Mouse (Mus musculus) kidney, embryonic 14.5 days (tissue): ENCODE results near the gene Coq8b. TPM values are rescaled to one million over a fixed set of nuclear protein-coding genes. Genes with fewer than 3 reads are reported as not detected.

Experiments used
- ATAC-seq: fragments of 200-750 bp; cut with Nextera tagmentation; 2 replicates; pipeline ENCODE4 v1.8.0; 2017; ENCODE audit warnings: moderate number of reproducible peaks, mild to moderate bottlenecking, moderate TSS enrichment, moderate library complexity; ENCODE audit not compliant: low FRiP score, low TSS enrichment
- H3K27ac ChIP-seq: fragments of 300-500 bp; sonication (generic); 2 replicates; pipeline ENCODE4 v1.5.1; 2014; ENCODE audit warnings: low read depth, mild to moderate bottlenecking, low read length, moderate library complexity, mixed read lengths
- H3K27me3 ChIP-seq: fragments of 300-500 bp; sonication (generic); 2 replicates; pipeline ENCODE4 v1.6.1; 2014; ENCODE audit warnings: mild to moderate bottlenecking, low read length; ENCODE audit not compliant: control insufficient read depth, insufficient read depth
- H3K36me3 ChIP-seq: fragments of 300-500 bp; sonication (generic); 2 replicates; pipeline ENCODE4 v1.6.1; 2014; ENCODE audit warnings: low read length, mixed read lengths; ENCODE audit not compliant: control insufficient read depth, insufficient read depth
- H3K4me1 ChIP-seq: fragments of 300-500 bp; sonication (generic); 2 replicates; pipeline ENCODE4 v1.6.1; 2014; ENCODE audit warnings: low read length, mixed read lengths; ENCODE audit not compliant: control insufficient read depth, insufficient read depth
- H3K4me2 ChIP-seq: fragments of 300-500 bp; sonication (generic); replicated peaks from 2 replicates; pipeline ENCODE4 v1.6.1; 2014; ENCODE audit warnings: low read depth, mild to moderate bottlenecking, low read length
- H3K4me3 ChIP-seq: fragments of 300-500 bp; sonication (generic); 2 replicates; pipeline ENCODE4 v1.5.1; 2014; ENCODE audit warnings: mild to moderate bottlenecking, low read length
- H3K9ac ChIP-seq: fragments of 300-500 bp; sonication (generic); 2 replicates; pipeline ENCODE4 v1.6.1; 2014; ENCODE audit warnings: low read depth, mild to moderate bottlenecking, low read length, moderate library complexity
- H3K9me3 ChIP-seq: fragments of 300-500 bp; sonication (generic); 2 replicates; pipeline ENCODE4 v1.6.1; 2016; ENCODE audit warnings: low read length; ENCODE audit not compliant: control insufficient read depth
- WGBS: fragments of 180-500 bp; shearing (Covaris S2); extraction: QIAGEN DNeasy Blood & Tissue Kit; methylation state at CpG from one replicate; pipeline ENCODE4 v1.1.7; 2014; 5-methylcytosine and 5-hydroxymethylcytosine counted together
- polyA plus RNA-seq: library from polyadenylated mRNA; unstranded; fragments of >200 nt; fragmentation: Nextera tagmentation; extraction: Ambion mirVana; gene quantifications from 2 replicates; pipeline ENCODE4 v1.2.1, GENCODE M21; 2014

Coq8b gene
- polyA plus RNA-seq, 1 experiment from 2014 or later = 17.1 TPM

GRCm38 (mm10) chr7:27224877-27225575 is 7.8 kb upstream of the Coq8b start:
- H3K4me2 ChIP-seq = peak overlapping the region; percentile 89; the same call in 1 of the 2 replicates
- H3K4me1 ChIP-seq = peaks cover 36% of the 10 kb centered on the region
- ATAC-seq = no peak
- no peaks in the 10 kb centered on the region; the same call in 1 of the 2 replicates for H3K36me3 ChIP-seq
- no peak overlapping the region for H3K4me3 ChIP-seq
- WGBS = 75% methylated on average over 11 of the region's 11 CpGs
- H3K27ac ChIP-seq = no peak overlapping the region
- peak overlapping the region; percentile 13; the same call in 1 of the 2 replicates for H3K9ac ChIP-seq
- H3K27me3 ChIP-seq = no peaks in the 10 kb centered on the region
- H3K9me3 ChIP-seq = no peaks in the 10 kb centered on the region

GRCm38 (mm10) chr7:27227276-27227675 is 5.5 kb upstream of the Coq8b start:
- H3K4me2 ChIP-seq = peak overlapping the region; percentile 89
- no peaks in the 10 kb centered on the region; the same call in 1 of the 2 replicates for H3K36me3 ChIP-seq
- no peaks in the 10 kb centered on the region for H3K9me3 ChIP-seq
- H3K9ac ChIP-seq = peak overlapping the region; percentile 81; the same call in 1 of the 2 replicates
- 31% methylated on average over 9 of the region's 9 CpGs for WGBS
- no peak overlapping the region for H3K27ac ChIP-seq
- H3K27me3 ChIP-seq = no peaks in the 10 kb centered on the region
- no peak for ATAC-seq
- H3K4me1 ChIP-seq = peaks cover 36% of the 10 kb centered on the region
- H3K4me3 ChIP-seq = peak overlapping the region; percentile 91

GRCm38 (mm10) chr7:27227676-27228075 is 5.1 kb upstream of the Coq8b start:
- ATAC-seq = 0 out of 2 replicates have a peak, but pooled peaks have one; percentile 0
- Histone ChIP-seq H3K9me3 (no peaks in the 10 kb centered on the region), H3K4me1 (peaks cover 36% of the 10 kb centered on the region)

GRCm38 (mm10) chr7:27228281-27228821 is 4.5 kb upstream of the Coq8b start, which contains the start of gene Itpkc:
Gene Itpkc (minus strand): TSS chr7:27228661.
- peak within 1 kb of the TSS; percentile 91 for H3K4me3 ChIP-seq
- peaks cover 36% of the 10 kb centered on the region for H3K4me1 ChIP-seq
- no peaks in the 10 kb centered on the region; the same call in 1 of the 2 replicates for H3K36me3 ChIP-seq
- WGBS = under 1% methylated on average over 38 of the region's 49 CpGs
- peak within 1 kb of the TSS; percentile 88 for H3K27ac ChIP-seq
- peak within 1 kb of the TSS; percentile 89 for H3K4me2 ChIP-seq
- H3K9me3 ChIP-seq = no peaks in the 10 kb centered on the region
- peak within 1 kb of the TSS; percentile 81 for H3K9ac ChIP-seq
- H3K27me3 ChIP-seq = no peaks in the 10 kb centered on the region
- ATAC-seq = peak; percentile 83

More at GRCm38 (mm10) chr7:27227676-27228075, 5.1 kb upstream of the Coq8b start:
- Histone ChIP-seq H3K4me2 (peak overlapping the region; percentile 89), H3K4me3 (peak overlapping the region; percentile 91), H3K36me3 (no peaks in the 10 kb centered on the region; the same call in 1 of the 2 replicates), H3K27me3 (no peaks in the 10 kb centered on the region), H3K27ac (no peak overlapping the region; the same call in 1 of the 2 replicates), H3K9ac (peak overlapping the region; percentile 81)
- 4% methylated on average over 10 of the region's 10 CpGs for WGBS

GRCm38 (mm10) chr7:27228865-27229264 is 4.0 kb upstream of the Coq8b start:
- H3K4me2 ChIP-seq = peak overlapping the region; percentile 89
- peak overlapping the region; percentile 88 for H3K27ac ChIP-seq
- no peaks in the 10 kb centered on the region for H3K36me3 ChIP-seq
- WGBS = 20% methylated on average over 6 of the region's 6 CpGs
- peak overlapping the region; percentile 81 for H3K9ac ChIP-seq
- H3K4me3 ChIP-seq = peak overlapping the region; percentile 91
- H3K4me1 ChIP-seq = peaks cover 37% of the 10 kb centered on the region
- H3K27me3 ChIP-seq = no peaks in the 10 kb centered on the region
- H3K9me3 ChIP-seq = no peaks in the 10 kb centered on the region
- ATAC-seq = 0 out of 2 replicates have a peak, but pooled peaks have one; percentile 0

- Histone ChIP-seq H3K4me1 (peaks cover 27% of the 10 kb centered on the region), H3K27me3 (no peaks in the 10 kb centered on the region), H3K4me3 (no peak overlapping the region), H3K9me3 (no peaks in the 10 kb centered on the region), H3K27ac (no peak overlapping the region), H3K9ac (no peak overlapping the region), H3K36me3 (no peaks in the 10 kb centered on the region), H3K4me2 (no peak overlapping the region)
- WGBS = 78% methylated on average over 4 of the region's 4 CpGs
- ATAC-seq = no peak
Measured at GRCm38 (mm10) chr7:27230781-27231180, 2.0 kb upstream of the Coq8b start.

- Histone ChIP-seq H3K4me1 (peaks cover 16% of the 10 kb centered on the region), H3K27ac (no peak overlapping the region), H3K4me2 (no peak overlapping the region), H3K4me3 (no peak overlapping the region), H3K9me3 (no peaks in the 10 kb centered on the region), H3K27me3 (no peaks in the 10 kb centered on the region), H3K36me3 (no peaks in the 10 kb centered on the region), H3K9ac (no peak overlapping the region)
- ATAC-seq = no peak
- 84% methylated on average over 7 of the region's 7 CpGs for WGBS
Measured at GRCm38 (mm10) chr7:27231693-27232331, 1.0 kb upstream of the Coq8b start.

- Histone ChIP-seq H3K4me3 (peak overlapping the region; percentile 53), H3K9ac (peak overlapping the region; percentile 58), H3K9me3 (no peaks in the 10 kb centered on the region), H3K36me3 (no peaks in the 10 kb centered on the region), H3K27me3 (no peaks in the 10 kb centered on the region), H3K4me1 (peaks cover 9% of the 10 kb centered on the region), H3K27ac (peak overlapping the region; percentile 20; the same call in 1 of the 2 replicates), H3K4me2 (peak overlapping the region; percentile 63)
- ATAC-seq = peak; percentile 33; the same call in 1 of the 2 replicates
- 5% methylated on average over 6 of the region's 6 CpGs for WGBS
Measured at GRCm38 (mm10) chr7:27233300-27233699, 477 bp downstream of the Coq8b start.
